Mouse (Mus musculus) spleen, postnatal 4 days (tissue): ENCODE data around the gene Kif26b.

Experiments used
- DNase-seq, 2 experiments: peaks; one replicate each; pipeline ENCODE4 v3.0.0; 2022; ENCODE audit warnings: low spot score in 2 of 2

Kif26b gene

DNA sequence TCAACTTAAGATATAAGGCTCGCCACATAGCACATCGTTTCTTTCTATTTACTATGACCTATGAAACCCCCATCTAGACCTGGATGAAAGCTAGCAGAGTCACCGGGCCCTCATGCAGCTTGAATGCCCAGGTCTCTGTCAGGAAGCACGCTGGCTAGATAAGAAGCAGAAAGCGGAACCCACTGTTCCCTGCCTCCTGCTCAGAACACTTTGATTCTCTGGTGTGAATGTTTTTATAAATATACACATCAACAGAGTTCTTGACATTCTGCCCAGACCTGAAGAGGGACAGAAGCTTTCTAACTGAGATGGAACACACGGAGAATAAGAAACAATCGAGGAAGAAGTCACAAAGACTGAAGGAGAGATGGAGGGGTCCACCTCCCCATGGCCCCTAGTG lies 311.4 kb downstream of the Kif26b start:
- DNase-seq: no peak

DNA sequence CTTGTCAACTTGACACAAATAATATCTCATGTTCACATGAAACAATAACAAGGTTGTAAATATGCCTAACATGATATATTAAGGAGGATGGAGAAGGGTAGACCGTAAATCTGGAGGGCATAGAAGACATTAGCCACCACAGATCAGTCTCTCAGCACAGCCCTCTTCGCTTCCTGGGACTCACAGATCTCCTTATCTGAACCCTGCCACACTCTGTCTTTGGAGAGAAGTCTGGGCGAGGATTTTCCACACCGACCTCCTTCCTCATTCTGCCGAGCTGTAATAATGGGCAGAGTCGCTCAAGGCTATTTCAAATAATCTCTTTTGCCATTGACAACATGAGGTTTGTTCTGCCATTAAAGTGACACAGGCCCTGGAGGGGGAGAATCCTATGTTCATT lies 315.9 kb downstream of the Kif26b start:
- DNase-seq: no peak

DNA sequence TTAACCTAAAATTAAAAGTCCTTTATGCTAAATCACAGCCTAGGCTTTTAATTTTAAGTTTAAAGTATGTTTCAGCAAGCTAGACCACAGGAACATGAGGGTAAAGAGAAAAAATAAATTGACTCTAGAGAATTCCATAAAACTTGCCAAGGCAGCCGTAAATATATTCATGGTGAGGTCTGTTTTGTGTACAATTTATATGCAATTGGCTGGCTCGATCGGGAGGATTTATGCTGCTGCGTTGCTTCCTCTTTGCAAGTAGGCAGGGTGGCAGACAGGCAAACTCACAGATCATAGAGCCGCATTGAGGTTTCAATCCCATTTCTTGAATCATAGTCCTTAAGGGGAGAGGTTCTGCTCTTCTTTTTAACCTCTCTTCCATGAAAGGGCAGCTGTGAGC lies 318.6 kb downstream of the Kif26b start:
- DNase-seq: no peak

DNA sequence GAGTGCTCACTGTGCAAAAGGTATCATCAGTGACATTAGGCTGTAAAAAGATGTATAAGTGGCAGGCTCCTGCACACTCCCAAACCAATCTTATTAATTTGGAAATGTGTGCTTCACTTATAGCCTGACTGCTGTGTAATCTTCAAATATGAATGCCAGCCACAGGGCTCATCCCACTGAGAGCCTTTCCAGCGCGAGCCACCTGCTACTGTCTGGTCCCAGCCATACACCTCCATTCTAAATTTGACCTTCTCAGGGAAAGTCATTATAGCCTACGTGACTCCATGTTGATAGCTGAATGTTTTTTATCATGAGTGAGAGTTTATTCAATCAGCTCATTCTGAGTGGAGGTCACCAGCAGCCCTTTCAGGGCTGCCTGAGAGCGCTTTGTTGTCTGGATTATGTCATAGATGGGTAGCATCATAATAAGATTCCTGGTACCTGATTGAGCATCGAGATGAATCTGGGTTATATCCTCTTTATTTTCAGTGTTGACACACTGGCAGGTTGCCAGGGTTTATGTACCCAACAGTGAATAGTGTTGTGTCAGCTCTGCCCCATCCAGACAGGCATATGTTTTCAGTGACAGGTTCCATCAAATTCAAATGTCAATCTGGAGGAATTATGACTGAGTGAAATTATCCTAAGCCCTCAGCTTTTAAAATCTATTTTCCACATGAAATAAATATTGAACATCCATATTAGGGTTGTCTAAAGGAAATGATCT lies 319.6 kb downstream of the Kif26b start:
- DNase-seq: no peak

DNA sequence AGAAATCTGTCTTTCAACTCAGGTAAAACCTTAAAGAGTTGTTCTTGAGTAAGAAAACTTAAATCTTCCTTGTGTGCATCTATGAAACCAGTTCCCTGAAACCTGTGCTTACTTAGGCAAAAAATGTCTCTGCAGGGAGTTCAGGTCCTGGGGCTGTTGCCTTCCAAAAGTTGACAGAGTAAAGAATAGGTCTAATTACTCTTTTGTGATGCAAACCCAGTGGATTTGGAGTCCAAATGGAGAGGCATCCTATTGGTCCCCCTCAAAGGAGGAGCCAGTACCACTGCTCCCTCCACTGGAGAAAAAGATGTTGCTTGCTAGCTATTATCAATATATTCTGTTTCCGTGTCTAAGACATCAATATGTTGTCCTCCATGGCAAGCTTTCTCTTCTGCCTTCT lies 321.6 kb downstream of the Kif26b start:
- DNase-seq: no peak

DNA sequence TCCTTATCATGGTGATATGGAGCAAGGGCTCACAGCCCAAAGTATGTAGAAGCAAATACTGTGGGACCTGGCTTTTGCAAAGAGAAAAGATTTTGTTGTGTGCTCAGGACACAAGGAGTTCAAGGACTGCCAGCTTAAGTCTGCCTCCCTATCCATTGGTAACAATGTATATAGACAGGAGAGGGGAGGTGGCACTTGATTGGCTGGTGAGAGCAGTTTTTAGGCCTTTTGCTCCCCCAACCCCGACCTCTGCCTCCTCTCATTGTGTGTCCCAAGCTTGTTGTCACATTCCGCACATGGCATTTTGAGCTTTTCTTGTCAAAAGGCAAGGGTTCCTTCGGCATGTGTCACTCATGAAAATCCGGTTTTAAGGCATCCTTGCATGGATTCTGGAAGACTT lies 326.0 kb downstream of the Kif26b start:
- no peak for DNase-seq

DNA sequence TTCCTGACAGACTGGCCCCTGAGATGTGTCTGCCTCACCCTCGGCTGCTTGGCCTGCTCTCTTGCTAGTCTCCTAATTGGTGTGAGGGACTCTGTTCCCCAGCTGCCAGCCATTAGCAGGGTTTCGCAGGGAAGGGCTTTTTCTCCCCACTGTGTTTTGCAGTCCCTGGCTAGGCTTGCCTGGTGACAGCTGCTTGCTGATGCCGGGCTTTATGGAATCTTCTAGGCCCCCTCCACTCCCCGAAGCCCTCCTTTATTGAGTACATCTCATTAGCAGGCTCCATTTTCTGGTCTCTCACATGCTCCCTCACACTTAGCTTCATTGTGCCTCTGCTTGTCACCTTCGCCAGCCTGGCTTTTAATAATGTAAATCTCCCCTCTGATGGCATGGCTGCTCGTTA lies 327.0 kb downstream of the Kif26b start:
- no peak for DNase-seq

DNA sequence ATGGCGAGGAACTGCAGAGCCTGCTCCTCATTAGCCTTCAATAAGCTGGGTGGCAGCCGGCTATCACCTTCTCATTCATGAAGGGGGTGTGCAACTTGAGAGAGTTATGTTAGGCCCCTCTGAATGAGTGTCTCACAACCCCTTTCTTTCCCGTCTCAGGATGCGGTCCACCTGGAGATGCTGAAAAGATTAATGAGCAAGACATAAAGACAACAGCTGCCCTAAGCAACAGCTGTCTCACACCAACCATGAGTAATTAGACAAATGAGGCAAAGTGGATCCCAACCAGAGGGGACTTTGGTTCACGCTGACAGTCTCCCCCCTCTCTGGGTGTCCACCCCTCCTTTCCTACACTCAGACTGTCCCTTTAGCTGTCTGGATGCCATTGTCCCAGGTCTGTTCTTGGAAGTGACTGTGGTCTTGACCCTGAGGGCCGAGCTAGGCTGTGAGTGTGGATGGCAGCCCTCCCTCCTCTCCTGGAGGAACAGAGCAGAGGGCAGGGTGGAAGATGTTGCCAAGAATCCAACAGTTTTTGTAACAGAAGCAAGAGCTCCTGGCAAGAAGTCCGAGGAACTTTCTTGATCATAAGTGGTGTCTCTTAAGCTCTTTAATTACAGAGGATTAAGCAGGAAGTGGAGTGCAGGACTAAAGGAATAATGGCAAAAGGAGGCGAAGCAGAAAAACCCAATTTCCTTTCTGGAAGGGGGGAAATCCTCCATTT lies 331.9 kb downstream of the Kif26b start:
- DNase-seq: no peak

DNA sequence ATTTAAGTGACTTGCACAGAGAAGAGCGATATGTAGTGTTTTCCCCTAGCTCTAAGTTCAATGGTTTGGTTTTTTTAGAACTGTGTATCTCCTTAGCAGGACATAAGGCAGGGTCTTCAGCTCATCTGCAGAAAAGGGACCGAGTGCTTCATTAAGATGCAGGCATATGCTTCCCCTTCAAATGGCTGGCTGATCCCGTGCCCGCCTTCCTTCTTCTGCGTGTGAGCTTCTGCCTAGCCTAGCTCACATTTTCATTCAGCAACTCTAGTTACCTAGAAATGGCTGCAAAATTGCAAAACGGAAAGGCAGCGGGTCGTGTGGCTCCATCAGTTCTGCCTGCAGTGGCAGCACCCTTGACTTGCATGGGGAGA lies 332.5 kb downstream of the Kif26b start:
- DNase-seq: no peak

DNA sequence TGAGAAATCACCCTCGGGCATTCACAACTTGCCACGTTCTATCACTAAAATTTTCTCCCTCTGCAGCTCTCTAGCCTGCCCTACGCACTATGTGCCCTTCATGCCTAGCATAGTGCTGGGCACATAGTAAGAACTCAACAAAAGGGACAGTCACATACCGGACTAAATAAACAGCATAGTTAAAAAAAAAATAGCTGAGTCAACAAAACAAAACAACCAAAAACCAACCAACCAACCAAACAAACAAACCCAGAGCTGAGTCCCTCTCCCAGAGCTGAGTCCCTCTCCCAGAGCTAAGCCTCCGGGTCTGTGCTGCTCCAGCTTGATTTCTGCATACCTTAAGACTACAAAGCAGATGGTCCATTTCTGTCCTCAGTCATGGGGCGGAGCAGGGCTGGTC lies 334.8 kb downstream of the Kif26b start:
- no peak for DNase-seq

DNA sequence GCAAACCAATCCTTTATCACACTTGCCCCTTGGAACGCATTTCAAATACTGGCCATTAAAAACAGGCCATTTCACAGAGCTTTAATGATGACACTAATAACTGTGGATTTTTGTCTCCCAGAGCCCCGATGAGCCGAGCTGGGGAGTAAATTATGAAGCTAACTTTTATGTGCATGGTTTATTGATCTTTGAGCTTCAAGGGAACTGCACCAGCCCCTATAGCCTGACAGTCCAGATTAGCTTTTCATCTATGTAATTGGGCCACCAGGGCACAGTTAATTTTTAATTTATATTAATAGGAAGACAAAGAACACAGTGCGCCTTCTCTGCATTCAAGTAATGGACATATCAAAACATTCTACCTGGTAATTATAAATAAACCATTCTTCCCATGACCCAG lies 335.4 kb downstream of the Kif26b start:
- DNase-seq: no peak

DNA sequence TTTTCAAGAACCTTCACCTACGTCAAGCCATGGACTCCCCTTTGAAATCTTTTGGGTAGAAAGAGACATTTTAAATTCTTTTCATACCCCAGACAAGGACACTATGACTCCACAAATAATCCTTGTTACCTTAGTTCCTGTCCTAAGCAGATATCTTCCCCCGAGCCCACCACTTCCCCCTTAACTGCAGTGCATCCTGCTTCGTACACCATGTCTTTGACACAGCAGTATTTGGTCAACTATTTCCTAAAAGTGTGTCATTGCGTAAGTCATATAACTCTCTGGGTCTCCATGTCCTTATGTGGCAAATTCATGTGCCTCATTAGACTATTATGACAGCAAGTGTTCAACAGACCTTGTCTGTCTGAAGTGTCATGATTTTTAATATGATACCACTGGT lies 337.8 kb downstream of the Kif26b start:
- DNase-seq: no peak

DNA sequence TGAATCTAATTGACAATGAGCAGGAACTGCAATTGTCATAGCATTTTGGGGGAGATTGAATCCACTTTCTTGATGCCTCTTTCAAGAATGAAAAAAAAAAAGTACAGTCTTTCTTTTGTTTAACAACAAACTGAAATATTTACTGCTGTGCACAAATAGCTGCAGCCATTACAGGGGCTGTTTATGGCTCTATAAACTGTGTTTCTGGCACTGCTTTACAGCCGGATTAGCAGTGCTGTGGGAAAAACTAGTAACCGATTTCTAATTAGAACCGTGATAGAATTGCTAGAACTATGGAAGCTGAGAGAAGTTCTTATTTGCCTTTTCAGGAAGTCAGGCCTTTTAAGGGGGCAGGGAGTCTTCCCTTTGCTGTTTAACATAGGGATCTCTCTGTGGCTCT lies 342.1 kb downstream of the Kif26b start:
- DNase-seq: no peak

DNA sequence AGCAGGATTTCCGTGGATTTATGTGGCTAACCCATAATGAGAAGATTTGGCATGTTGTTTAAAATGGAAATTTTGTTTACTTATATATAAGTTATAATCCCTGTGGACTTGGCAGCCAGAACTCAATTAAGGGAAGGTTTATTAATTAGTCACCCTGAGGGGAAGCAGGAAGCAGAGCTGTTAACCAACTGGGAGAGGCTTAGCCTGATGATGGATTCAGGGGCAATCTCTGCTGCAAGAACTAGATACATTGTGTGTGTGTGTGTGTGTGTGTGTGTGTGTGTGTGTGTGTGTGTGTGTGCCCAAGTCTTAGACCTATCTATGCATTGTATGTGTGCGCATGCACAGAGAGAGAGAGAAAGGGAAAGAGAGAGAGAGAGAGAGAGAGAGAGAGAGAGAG lies 348.0 kb downstream of the Kif26b start:
- DNase-seq: no peak

DNA sequence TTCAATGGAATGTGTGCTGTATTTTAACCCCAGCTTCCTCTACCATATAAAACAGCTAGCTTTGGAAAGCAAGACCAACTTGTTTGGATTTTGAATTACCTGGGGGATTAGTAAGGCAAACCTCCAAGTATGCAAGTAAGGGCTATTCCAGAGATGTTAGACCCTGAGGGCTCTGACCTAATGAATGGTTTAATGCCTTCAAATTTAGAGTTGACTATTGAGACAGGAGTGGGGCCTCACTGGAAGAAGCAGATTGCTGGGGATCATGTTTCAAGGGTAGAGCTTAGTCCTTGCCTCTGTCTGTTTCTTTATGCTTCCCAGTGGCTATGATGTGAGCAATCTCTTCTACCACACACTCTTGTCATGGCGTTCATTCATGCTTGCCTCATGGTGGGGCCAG lies 349.8 kb downstream of the Kif26b start:
- DNase-seq: no peak

DNA sequence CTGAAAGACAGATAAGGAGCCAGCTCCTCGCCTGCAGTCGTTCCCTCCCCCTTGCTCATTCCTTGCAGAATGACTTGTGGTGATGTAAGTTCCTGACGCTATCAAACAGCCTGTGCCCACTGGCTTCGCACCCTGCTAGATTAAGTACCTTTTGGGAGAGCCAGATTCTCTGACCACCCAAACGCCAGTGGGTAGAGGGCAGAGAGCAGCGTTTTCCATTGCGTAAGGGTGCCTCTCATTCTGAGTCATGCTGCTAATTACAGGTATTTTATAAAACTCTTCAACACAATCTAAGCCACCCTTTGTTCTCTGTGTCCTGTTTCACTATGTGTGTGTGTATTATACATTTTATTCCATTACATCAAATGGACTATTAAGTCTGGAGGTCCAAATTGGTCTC lies 352.0 kb downstream of the Kif26b start:
- DNase-seq: no peak

DNA sequence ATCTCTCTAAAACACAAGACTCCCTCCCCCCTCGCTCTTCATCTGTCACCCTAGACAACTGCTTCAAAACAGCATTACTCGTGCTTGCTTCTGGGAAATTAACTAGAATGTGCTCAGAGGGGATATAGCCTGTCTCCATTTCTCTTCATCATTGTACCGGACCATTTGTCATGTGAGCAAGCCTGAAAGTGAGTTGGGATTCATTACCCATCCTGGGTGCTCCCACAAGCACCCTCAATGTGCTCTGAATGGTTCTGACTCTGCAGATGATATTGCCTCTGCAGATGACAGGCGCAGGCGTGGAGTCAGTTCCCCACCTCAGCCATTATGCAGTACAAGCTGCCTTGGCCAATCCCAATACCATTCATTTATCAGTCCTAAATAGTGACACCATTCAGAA lies 357.7 kb downstream of the Kif26b start:
- DNase-seq: no peak

DNA sequence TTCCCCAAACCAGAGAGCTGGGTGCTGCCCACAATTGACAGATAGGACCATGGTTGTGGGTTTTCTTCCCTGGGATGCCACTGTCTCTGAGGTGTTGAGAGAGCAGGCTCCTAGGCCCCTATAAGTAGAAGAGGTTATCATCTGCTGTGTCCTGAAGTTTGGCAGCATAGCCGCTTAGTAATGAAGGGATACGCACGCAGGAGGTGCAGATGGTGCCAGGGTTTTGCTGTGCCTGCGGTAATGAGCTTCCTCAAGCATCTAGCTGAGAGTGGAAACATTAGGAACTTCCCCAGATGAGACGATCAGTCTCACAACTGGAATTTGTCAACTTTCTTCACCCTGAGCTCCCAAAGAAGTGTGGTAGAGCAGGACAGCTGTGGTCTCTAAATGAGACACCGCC lies 363.5 kb downstream of the Kif26b start:
- no peak for DNase-seq

DNA sequence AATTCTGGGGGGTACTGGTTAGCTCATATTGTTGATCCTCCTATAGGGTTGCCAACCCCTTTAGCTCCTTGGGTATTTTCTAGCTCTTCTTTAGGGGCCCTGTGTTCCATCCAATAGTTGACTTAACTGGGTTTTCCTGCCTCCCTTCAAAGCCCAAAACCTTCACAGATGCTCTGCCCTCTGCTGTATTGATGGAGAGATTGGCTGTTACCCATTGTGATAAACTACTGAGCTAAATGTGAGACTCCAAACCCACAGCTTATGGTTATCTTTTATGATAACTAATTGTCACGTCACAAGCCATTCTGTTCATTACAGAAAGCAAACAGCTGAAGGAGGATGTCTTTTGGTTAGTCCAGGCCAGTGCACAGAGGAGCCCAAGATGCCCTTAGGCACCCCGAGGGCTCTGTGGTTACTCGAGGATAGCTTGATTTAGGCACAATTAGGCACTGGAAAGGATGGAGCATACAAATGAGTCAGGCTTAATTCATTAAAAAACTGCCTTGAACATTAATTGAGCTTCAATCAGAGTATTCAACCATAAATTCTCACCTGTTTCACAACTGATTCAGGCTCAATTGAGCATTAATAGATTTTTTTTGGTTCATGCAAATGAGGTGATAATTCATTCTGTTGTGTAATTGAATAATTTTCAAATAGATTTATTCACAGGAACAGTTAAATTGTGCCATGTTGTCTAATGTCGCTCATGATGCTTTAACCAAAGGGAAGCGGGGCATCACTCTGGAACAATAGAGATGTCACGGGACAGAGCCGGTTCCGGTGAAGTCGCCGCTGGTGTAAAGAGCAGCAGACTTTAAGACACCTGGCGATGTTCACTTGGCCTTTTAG lies 364.5 kb downstream of the Kif26b start:
- DNase-seq: no peak

DNA sequence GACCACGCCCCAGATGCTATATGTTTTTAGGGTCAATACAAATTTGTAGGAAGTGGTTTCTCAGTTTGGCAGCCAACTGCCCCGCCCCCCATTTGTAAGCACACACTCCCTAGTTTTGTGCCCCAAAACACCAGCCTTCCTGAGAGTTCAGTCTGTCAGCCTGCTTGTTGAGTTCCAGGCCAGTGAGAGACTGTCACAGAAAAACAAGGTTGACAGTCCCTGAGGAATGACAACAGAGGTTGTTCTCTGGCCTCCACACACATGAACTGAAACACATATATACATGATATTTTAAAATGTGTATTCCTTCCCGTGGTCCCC lies 365.1 kb downstream of the Kif26b start:
- DNase-seq: no peak

DNA sequence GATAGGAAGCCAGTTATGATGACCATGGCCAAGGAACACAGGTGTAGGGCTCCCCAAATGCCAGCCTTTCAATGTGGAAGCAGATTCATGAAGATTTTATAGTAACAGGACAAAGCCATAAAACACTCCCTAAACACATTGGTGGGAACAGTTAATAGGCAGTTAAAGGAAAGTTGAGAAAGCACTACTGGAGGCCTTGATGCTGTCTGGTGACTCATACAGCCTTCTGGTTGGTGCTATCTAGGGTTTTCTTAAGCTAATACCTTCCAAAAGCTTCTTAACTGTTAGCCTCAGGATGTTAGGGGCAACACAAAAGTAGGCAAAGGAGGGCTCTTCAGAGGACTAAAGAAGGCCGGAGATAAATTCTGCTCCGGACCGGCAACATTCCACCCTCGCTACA lies 366.7 kb downstream of the Kif26b start:
- DNase-seq: no peak

DNA sequence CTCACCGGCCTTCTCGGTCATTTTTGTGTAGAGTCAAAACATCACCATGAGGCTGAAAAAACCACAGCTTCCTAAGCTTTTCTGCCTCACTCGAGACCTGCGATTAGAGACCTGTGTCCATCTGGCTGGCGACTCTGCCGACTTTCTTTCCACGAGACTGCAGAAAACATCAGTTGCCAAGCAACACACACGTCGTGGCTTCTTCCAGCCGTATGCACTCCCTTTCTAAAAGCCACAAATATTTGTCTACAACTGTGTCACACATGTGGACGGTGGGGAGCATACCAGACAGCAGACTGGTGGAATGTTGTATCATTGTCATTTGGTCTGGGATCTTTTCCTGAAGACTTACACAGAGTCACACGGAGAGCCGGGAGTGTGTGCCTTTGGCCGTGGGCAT lies 382.0 kb downstream of the Kif26b start:
- DNase-seq: no peak
